Mouse (Mus musculus): ENCODE results near the gene Myo19. TPM values are rescaled to one million over a fixed set of nuclear protein-coding genes. Genes with fewer than 3 reads are reported as not detected.

Myo19 gene
- polyA plus RNA-seq (2015; fragmentation: Nextera tagmentation; extraction: Ambion mirVana): 4.7 and 7.2 TPM in 2 replicates

- H3K4me2 ChIP-seq: peak within 1 kb of the TSS; percentile 95
- H3K27me3 ChIP-seq (replicated peaks): no peaks in the 10 kb centered on the region
- peak within 1 kb of the TSS; percentile 92 for H3K27ac ChIP-seq (replicated peaks)
- peaks cover 19% of the 10 kb centered on the region for H3K4me1 ChIP-seq
- peak within 1 kb of the TSS; percentile 97 for H3K4me3 ChIP-seq (replicated peaks)
- H3K36me3 ChIP-seq: peaks cover 17% of the 10 kb centered on the region
- H3K9me3 ChIP-seq (replicated peaks): no peaks in the 10 kb centered on the region
- WGBS: under 1% methylated on average over 80 of the region's 81 CpGs
- peak within 1 kb of the TSS; percentile 89 for H3K9ac ChIP-seq (replicated peaks)
- ATAC-seq (ENCODE audit: low FRiP score): peak; percentile 95
These were observed at the start of gene Myo19, which contains the start of gene Pigw for GRCm38 (mm10) chr11:84879772-84880464. Gene Myo19 (plus strand): TSS chr11:84880148. Gene Pigw (minus strand): TSS chr11:84880285.

DNA sequence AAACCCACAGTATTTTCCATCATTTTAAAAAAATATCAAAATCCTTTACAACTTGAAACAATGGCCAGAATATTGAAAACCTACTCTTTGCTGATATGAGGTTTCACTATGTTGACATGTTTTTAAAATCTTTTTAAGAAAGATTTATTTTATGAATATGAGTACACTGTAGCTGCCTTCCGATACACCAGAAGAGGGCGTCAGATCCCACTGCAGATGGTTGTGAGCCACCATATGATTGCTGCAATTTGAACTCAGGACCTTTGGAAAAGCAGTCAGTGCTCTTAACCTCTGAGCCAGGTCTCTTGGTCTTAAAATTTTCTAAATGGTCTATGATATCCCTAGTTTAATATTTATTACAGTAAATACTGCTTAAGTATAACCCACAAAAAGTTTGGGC is 40.6 kb upstream of the Myo19 start:
- 91% methylated on average over 2 of the region's 2 CpGs for WGBS
- no peaks in the 10 kb centered on the region for H3K9me3 ChIP-seq (replicated peaks)
- H3K9ac ChIP-seq (replicated peaks): no peak overlapping the region
- ATAC-seq (ENCODE audit: low FRiP score): no peak
- no peaks in the 10 kb centered on the region for H3K4me1 ChIP-seq
- no peak overlapping the region for H3K27ac ChIP-seq (replicated peaks)
- no peak overlapping the region for H3K4me3 ChIP-seq (replicated peaks)
- peaks cover 57% of the 10 kb centered on the region for H3K36me3 ChIP-seq
- H3K27me3 ChIP-seq (replicated peaks): no peaks in the 10 kb centered on the region
- no peak overlapping the region for H3K4me2 ChIP-seq

DNA sequence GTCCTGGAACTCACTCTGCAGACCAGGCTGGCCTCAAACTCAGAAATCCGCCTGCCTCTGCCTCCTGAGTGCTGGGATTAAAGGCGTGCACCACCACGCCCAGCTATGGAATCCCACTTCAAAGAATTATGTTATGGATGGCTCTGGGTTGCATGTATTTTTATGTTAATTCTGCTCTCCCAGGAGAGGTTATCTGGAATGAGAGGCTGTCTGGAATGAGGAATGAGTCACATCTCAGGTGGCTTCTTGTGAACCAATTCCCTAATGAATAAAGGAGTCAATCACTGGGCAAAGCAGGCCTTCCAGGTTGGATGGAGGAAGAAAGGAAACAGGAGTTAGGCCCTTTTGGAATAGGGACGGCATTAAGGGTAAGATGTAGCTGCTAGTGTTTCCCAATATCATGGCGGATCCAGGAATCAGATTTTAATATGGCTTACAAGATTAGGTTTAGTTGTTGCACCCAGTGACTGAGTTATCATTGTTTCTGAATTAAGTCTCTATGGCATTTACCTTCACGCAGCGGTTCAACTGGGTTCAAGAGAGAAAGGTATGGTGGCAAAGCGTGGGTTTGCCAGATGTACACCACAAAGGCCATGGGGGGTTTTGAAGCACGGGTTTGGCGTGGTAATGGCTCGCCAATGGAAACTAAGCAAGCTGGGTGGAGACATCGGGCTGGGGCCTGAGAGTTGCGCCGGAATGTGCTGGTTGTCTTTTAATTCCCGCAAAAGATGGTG is 33.0 kb upstream of the Myo19 start:
- 94% methylated on average over 15 of the region's 15 CpGs for WGBS
- no peak for ATAC-seq (ENCODE audit: low FRiP score)
- Histone ChIP-seq H3K4me3 (replicated peaks) (no peak overlapping the region), H3K9me3 (replicated peaks) (no peaks in the 10 kb centered on the region), H3K27ac (replicated peaks) (no peak overlapping the region), H3K36me3 (peaks cover 41% of the 10 kb centered on the region), H3K4me2 (no peak overlapping the region), H3K27me3 (replicated peaks) (no peaks in the 10 kb centered on the region), H3K9ac (replicated peaks) (no peak overlapping the region), H3K4me1 (no peaks in the 10 kb centered on the region)

DNA sequence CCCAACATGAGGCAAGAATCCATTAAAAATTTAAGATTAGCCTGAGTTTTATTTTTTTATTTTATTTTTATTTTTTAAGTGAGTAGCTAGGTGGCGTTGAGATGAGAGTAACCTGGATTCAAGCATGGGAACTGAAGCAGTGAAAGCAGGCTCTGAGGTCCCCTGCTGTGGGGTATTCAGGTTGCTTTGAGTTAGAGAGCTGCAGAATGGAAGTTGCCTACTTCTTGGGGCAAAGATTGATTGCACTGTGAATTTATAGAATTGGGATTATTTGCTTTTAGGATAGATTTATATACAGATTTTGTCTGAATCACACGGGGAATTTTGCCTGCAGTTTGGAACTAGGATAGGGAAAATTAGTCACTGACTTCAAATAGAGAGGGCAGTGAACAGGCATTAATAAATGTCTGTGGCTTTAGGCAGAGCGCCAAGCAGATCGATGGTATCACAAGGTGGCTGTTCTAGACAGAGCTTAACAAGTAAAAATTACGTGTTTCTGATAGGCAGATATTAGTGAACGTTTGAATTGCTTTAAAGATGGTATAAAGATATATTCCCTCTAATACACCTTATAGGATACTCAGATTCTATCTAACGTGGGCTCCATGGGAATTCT is 32.4 kb upstream of the Myo19 start:
- H3K36me3 ChIP-seq: peaks cover 46% of the 10 kb centered on the region

GRCm38 (mm10) chr11:84855285-84855684 is 24.7 kb upstream of the Myo19 start:
- H3K4me3 ChIP-seq (replicated peaks): no peak overlapping the region
- H3K9ac ChIP-seq (replicated peaks): no peak overlapping the region
- H3K36me3 ChIP-seq: peaks cover 57% of the 10 kb centered on the region
- no peaks in the 10 kb centered on the region for H3K9me3 ChIP-seq (replicated peaks)
- H3K27ac ChIP-seq (replicated peaks): no peak overlapping the region
- no peak for ATAC-seq (ENCODE audit: low FRiP score)
- no peak overlapping the region for H3K4me2 ChIP-seq
- H3K27me3 ChIP-seq (replicated peaks): no peaks in the 10 kb centered on the region
- WGBS: 97% methylated on average over 6 of the region's 6 CpGs
- H3K4me1 ChIP-seq: no peaks in the 10 kb centered on the region

More for the DNA sequence above, 32.4 kb upstream of the Myo19 start:
- WGBS: 74% methylated on average over 7 of the region's 7 CpGs
- no peaks in the 10 kb centered on the region for H3K27me3 ChIP-seq (replicated peaks)
- no peak for ATAC-seq (ENCODE audit: low FRiP score)
- H3K4me2 ChIP-seq: no peak overlapping the region
- H3K4me3 ChIP-seq (replicated peaks): no peak overlapping the region
- H3K4me1 ChIP-seq: no peaks in the 10 kb centered on the region
- no peak overlapping the region for H3K9ac ChIP-seq (replicated peaks)
- no peaks in the 10 kb centered on the region for H3K9me3 ChIP-seq (replicated peaks)
- no peak overlapping the region for H3K27ac ChIP-seq (replicated peaks)

DNA sequence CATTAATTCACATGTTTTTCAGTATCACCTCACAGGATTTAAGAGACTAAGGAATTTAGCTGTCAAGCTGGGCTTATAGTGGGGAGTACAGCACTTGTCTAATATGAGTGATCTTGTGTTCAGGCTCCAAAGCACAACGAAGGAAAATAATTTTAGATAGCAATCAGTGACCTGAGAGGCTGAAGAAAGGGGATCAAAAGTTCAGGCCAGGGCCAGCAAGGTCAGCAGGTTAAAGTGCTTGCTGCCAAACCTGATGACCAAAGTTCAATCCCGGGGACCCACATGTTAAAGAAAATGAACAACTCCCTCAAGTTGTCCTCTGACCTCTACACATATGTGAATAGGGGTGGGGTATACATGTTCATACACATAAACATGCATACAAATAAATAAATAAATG is 14.7 kb upstream of the Myo19 start:
- no peak overlapping the region for H3K4me2 ChIP-seq
- H3K36me3 ChIP-seq: peaks cover 4% of the 10 kb centered on the region
- H3K9ac ChIP-seq (replicated peaks): no peak overlapping the region
- H3K27me3 ChIP-seq (replicated peaks): no peaks in the 10 kb centered on the region
- ATAC-seq (ENCODE audit: low FRiP score): no peak
- no peak overlapping the region for H3K27ac ChIP-seq (replicated peaks)
- H3K4me1 ChIP-seq: peaks cover 20% of the 10 kb centered on the region
- WGBS: 79% methylated on average over 2 of the region's 2 CpGs
- no peak overlapping the region for H3K4me3 ChIP-seq (replicated peaks)
- H3K9me3 ChIP-seq (replicated peaks): no peaks in the 10 kb centered on the region

GRCm38 (mm10) chr11:84867586-84867985 is 12.4 kb upstream of the Myo19 start:
- H3K9me3 ChIP-seq (replicated peaks): no peaks in the 10 kb centered on the region
- ATAC-seq (ENCODE audit: low FRiP score): no peak
- no peak overlapping the region for H3K9ac ChIP-seq (replicated peaks)
- H3K27ac ChIP-seq (replicated peaks): no peak overlapping the region
- H3K4me2 ChIP-seq: no peak overlapping the region
- H3K36me3 ChIP-seq: no peaks in the 10 kb centered on the region
- H3K4me1 ChIP-seq: peaks cover 23% of the 10 kb centered on the region
- H3K27me3 ChIP-seq (replicated peaks): no peaks in the 10 kb centered on the region
- H3K4me3 ChIP-seq (replicated peaks): no peak overlapping the region
- WGBS: 92% methylated on average over 2 of the region's 2 CpGs

DNA sequence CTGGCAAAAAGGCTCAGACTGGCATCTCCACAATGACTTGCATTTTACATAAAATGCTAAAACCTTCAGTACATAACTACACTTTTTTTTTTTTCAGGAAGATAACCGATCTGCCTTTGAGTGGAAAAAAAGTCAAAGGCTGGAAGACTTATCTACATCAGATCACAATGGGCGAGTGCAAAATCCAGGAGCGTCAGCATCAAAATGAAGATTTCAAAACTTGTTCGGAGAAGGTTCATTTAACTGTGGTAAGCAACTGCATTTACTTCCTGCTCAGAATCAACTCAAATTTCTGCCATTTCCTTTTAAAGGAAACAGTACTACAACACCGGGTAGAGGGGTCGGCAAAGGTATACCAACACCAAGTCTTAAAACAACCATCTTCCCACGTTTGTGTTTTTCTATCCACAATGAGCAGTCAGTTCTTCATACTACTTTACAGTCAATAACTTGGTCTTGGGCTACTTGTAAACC is 11.1 kb upstream of the Myo19 start:
- Histone ChIP-seq H3K27ac (replicated peaks) (0 out of 2 replicates have a peak overlapping the region, but pooled peaks have one; percentile 99), H3K4me2 (peak overlapping the region; percentile 88), H3K27me3 (replicated peaks) (no peaks in the 10 kb centered on the region), H3K9me3 (replicated peaks) (no peaks in the 10 kb centered on the region), H3K9ac (replicated peaks) (peak overlapping the region; percentile 92), H3K4me1 (peaks cover 23% of the 10 kb centered on the region), H3K36me3 (no peaks in the 10 kb centered on the region), H3K4me3 (replicated peaks) (peak overlapping the region; percentile 87)
- ATAC-seq (ENCODE audit: low FRiP score): no peak
- WGBS: 20% methylated on average over 7 of the region's 7 CpGs

DNA sequence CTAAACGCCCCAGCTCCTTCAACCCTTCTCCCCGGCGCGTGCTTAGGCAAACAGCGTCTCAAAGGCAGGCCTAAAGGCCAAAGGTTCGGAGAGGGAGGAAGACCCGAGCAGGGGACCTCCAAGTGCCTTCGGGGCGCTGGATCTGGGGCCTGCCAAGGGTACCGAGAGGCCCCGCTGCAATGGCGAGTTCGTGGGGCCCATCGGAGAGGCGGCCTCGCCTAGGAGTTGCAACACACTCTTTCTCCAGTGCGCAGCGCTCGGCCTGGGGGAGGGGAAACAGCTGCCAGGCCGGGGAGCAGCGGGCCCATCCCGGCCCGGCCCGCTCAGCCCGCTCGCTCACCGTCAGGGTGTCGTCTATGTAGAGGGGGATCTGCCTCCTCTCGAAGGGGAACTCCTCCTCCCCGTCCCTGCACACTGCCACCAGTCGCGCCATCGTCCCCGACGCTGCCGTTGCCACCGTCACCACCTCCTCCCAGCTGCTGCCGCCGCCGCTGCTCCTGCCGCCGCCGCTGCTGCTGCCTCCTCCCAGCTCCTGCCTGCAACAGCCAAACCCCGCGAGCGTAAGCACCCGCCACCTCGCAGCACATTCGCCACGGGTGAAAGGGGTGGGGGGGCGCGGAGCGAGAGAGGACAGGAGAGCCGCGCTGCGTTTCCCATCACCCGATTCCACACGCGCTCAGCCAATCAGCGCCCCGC is 10.3 kb upstream of the Myo19 start:
- Histone ChIP-seq H3K27ac (replicated peaks) (peak overlapping the region; percentile 99), H3K9me3 (replicated peaks) (no peaks in the 10 kb centered on the region), H3K4me2 (peak overlapping the region; percentile 88), H3K36me3 (no peaks in the 10 kb centered on the region), H3K27me3 (replicated peaks) (no peaks in the 10 kb centered on the region), H3K4me3 (replicated peaks) (peak overlapping the region; percentile 87), H3K9ac (replicated peaks) (peak overlapping the region; percentile 92), H3K4me1 (peaks cover 23% of the 10 kb centered on the region)
- peak; percentile 86 for ATAC-seq (ENCODE audit: low FRiP score)
- under 1% methylated on average over 52 of the region's 61 CpGs for WGBS

- under 1% methylated on average over 54 of the region's 62 CpGs for WGBS
- peak; percentile 89 for ATAC-seq (ENCODE audit: low FRiP score)
- Histone ChIP-seq H3K4me2 (peak within 1 kb of the TSS; percentile 88), H3K4me1 (peaks cover 23% of the 10 kb centered on the region), H3K4me3 (replicated peaks) (peak within 1 kb of the TSS; percentile 87), H3K27ac (replicated peaks) (peak within 1 kb of the TSS; percentile 99), H3K9me3 (replicated peaks) (no peaks in the 10 kb centered on the region), H3K9ac (replicated peaks) (peak within 1 kb of the TSS; percentile 96), H3K27me3 (replicated peaks) (no peaks in the 10 kb centered on the region), H3K36me3 (no peaks in the 10 kb centered on the region)
These were observed 9.5 kb upstream of the Myo19 start, which contains the start of gene Ggnbp2 for GRCm38 (mm10) chr11:84870337-84871043. Gene Ggnbp2 (minus strand): TSS chr11:84870817.

GRCm38 (mm10) chr11:84871046-84871445 is 8.9 kb upstream of the Myo19 start:
- H3K9ac ChIP-seq (replicated peaks): peak overlapping the region; percentile 96
- H3K4me3 ChIP-seq (replicated peaks): peak overlapping the region; percentile 87
- no peaks in the 10 kb centered on the region for H3K36me3 ChIP-seq
- peak; percentile 62 for ATAC-seq (ENCODE audit: low FRiP score)
- H3K4me2 ChIP-seq: peak overlapping the region; percentile 64
- no peaks in the 10 kb centered on the region for H3K9me3 ChIP-seq (replicated peaks)
- under 1% methylated on average over 10 of the region's 10 CpGs for WGBS
- no peaks in the 10 kb centered on the region for H3K27me3 ChIP-seq (replicated peaks)
- peaks cover 23% of the 10 kb centered on the region for H3K4me1 ChIP-seq
- H3K27ac ChIP-seq (replicated peaks): peak overlapping the region; percentile 99

All from neural tube, embryonic 15.5 days (tissue).